Mouse (Mus musculus): ENCODE results near the gene Rusc1. TPM values are rescaled to one million over a fixed set of nuclear protein-coding genes. Genes with fewer than 3 reads are reported as not detected.

The Rusc1 gene
- polyA plus RNA-seq, 1 experiment from 2014 or later, result 10.2 TPM

DNA sequence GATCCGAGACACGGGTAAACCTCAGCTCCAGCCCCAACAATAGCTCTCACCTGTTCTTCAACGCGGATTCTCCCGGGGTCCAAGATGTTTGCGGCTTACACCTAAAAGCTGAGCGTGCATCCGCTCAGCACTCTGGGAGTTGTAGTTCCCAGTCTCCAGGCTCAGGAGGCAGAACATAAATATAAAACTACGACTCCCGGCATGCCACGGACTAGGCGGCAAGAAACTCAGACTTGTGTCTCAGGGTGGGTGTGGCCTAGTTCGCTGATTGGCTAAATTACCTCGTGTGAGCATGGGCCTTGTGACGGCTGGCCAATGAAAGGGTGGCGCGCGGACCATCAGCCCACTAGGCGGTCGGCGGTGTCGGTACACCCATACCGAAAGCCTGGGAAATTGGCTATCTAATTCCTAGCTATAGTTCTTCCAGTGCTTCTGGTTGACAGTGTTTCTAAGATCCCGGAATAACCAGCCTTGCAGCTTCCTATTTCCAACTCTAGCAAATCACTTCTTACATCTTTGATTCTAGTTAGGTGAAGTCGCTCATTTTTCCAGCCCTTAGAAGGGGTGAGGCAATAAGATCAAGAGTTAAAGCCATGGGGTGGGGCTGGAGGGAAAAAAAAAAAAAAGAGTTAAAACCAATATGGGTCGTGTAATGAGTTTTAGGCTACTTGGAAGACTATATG, 8.8 kb upstream of the Rusc1 start, which contains the start of gene Fdps:
Gene Fdps, minus strand, starts transcription at position 148 of the 683 bp plus-strand sequence.
- peak within 1 kb of the TSS; percentile 66 for H3K4me3 ChIP-seq (ENCODE audit: low read length)
- ATAC-seq (replicated peaks; ENCODE audit: extremely low read depth, insufficient read depth, low FRiP score), result peak; percentile 99
- H3K9me3 ChIP-seq (replicated peaks; ENCODE audit: control insufficient read depth, low read length), result no peaks in the 10 kb centered on the region
- under 1% methylated on average over 26 of the region's 26 CpGs for WGBS
- no peaks in the 10 kb centered on the region for H3K27me3 ChIP-seq (ENCODE audit: control insufficient read depth, insufficient read depth, low read length)
- peaks cover 13% of the 10 kb centered on the region for H3K4me1 ChIP-seq (ENCODE audit: control insufficient read depth, insufficient read depth, low read length)
- peak within 1 kb of the TSS; percentile 70 for H3K4me2 ChIP-seq (ENCODE audit: low read depth, low read length)
- peak within 1 kb of the TSS; percentile 52; the same call in 1 of the 2 replicates for H3K27ac ChIP-seq (ENCODE audit: low read length)
- no peaks in the 10 kb centered on the region; the same call in 1 of the 2 replicates for H3K36me3 ChIP-seq (ENCODE audit: control insufficient read depth, insufficient read depth)
- H3K9ac ChIP-seq (ENCODE audit: low read length), result peak within 1 kb of the TSS; percentile 64

DNA sequence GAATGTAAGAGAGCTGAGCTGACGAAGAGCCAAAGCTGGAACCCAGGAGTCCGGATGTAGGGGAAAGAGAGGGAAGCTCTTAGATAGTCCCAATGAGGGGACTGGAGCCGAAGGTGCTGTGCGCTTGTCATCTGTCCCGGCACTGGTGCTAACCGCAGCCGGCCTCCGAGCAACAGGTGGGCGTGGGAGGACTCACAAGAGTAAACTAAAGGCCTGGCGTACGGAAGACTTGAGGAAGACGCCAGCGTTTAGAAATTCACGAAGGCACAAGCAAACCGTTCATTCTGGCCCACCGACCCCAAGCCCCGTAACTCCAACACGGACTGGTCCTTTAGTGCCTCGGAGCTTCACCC, 8.3 kb upstream of the Rusc1 start:
- WGBS, result 0% methylated on average over 19 of the region's 19 CpGs
- ATAC-seq (replicated peaks; ENCODE audit: extremely low read depth, insufficient read depth, low FRiP score), result no peak
- no peak overlapping the region for H3K27ac ChIP-seq (ENCODE audit: low read length)

DNA sequence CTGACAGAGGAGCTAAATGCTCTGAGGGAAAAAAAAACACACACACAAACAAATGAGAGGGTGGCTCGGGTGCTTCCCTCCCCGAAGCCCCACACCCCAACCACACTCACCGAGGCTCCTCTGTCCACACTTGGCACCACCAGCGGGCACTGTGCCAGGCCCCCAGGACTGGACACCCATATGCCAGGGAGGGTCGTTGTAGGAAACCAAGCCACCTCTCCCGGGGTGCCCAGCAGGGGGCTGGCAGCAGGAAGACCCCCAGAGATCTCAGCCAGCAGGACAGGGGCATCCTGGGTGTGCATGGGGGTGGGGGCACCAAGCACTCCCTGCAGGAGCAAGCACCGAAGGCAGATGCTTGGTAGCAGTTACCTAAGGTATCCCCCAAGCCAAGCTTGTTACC, 7.7 kb upstream of the Rusc1 start, which contains the start of gene Gm43738:
Gene Gm43738, minus strand, starts transcription at position 289 of the 400 bp plus-strand sequence.
- Histone ChIP-seq H3K27ac (ENCODE audit: low read length) (no peak within 1 kb of the TSS), H3K36me3 (ENCODE audit: control insufficient read depth, insufficient read depth) (no peaks in the 10 kb centered on the region; the same call in 1 of the 2 replicates), H3K9ac (ENCODE audit: low read length) (peak within 1 kb of the TSS; percentile 64), H3K4me3 (ENCODE audit: low read length) (peak within 1 kb of the TSS; percentile 66), H3K4me1 (ENCODE audit: control insufficient read depth, insufficient read depth, low read length) (peaks cover 13% of the 10 kb centered on the region), H3K4me2 (ENCODE audit: low read depth, low read length) (peak within 1 kb of the TSS; percentile 70), H3K27me3 (ENCODE audit: control insufficient read depth, insufficient read depth, low read length) (no peaks in the 10 kb centered on the region), H3K9me3 (replicated peaks; ENCODE audit: control insufficient read depth, low read length) (no peaks in the 10 kb centered on the region)
- WGBS, result 43% methylated on average over 7 of the region's 7 CpGs
- ATAC-seq (replicated peaks; ENCODE audit: extremely low read depth, insufficient read depth, low FRiP score), result no peak

More for the DNA sequence above, 8.3 kb upstream of the Rusc1 start:
- Histone ChIP-seq H3K4me3 (ENCODE audit: low read length) (peak overlapping the region; percentile 66), H3K36me3 (ENCODE audit: control insufficient read depth, insufficient read depth) (no peaks in the 10 kb centered on the region; the same call in 1 of the 2 replicates), H3K4me2 (ENCODE audit: low read depth, low read length) (peak overlapping the region; percentile 70), H3K9ac (ENCODE audit: low read length) (peak overlapping the region; percentile 64), H3K4me1 (ENCODE audit: control insufficient read depth, insufficient read depth, low read length) (peaks cover 13% of the 10 kb centered on the region), H3K9me3 (replicated peaks; ENCODE audit: control insufficient read depth, low read length) (no peaks in the 10 kb centered on the region), H3K27me3 (ENCODE audit: control insufficient read depth, insufficient read depth, low read length) (no peaks in the 10 kb centered on the region)

DNA sequence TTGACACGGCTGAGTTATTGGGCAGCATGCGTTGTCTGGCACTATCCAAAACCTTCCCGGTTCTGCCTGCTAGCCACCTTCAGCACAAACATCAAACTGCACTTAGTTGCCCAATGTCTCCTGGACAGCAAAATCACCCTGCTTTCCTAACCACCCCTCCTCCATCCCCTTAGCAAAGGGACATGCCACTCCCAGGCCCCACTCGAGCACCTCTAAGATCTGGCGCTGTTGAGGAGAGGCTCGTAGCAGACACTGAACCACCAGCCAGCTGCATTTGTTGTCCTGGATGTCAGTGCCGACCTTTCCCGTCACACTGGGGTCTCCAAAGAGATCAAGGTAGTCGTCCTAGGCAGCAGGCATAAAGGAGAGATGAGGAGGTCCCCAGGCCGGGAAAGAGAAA, 910 bp upstream of the Rusc1 start:
- 85% methylated on average over 10 of the region's 10 CpGs for WGBS
- peaks cover 5% of the 10 kb centered on the region; the same call in 1 of the 2 replicates for H3K36me3 ChIP-seq (ENCODE audit: control insufficient read depth, insufficient read depth)

DNA sequence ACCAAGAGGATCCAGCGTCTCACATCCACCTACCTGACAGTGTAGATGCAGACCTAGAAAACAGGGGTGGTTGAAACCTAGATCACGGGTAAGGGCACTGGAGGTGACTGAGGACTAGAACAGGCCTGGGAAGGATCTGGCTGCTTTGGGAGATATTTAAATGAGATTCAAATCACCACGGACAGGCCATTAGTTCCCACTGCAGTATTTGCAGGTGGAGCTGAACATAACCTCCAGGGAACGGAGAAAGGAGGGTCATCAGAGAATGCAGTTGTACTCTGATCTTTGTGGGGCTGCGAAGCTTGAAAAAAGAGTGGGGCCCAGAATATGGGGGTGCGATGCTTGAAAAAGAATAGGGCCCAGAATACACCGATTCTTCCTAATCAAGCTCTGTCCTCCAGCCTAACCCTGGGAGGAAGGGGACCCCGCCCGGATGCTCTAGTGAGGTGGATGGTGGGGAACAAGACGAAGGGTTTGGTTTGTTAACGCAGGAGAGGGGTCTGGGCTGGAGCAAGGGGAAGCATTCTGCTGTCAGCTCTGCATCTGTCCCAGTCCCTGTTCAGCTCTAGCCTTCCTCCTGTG, 511 bp downstream of the Rusc1 start:
- Histone ChIP-seq H3K9ac (ENCODE audit: low read length) (no peak overlapping the region), H3K4me3 (ENCODE audit: low read length) (peak overlapping the region; percentile 5; the same call in 1 of the 2 replicates), H3K9me3 (replicated peaks; ENCODE audit: control insufficient read depth, low read length) (no peaks in the 10 kb centered on the region), H3K27ac (ENCODE audit: low read length) (no peak overlapping the region), H3K4me1 (ENCODE audit: control insufficient read depth, insufficient read depth, low read length) (peaks cover 16% of the 10 kb centered on the region; the same call in 1 of the 2 replicates), H3K36me3 (ENCODE audit: control insufficient read depth, insufficient read depth) (peaks cover 5% of the 10 kb centered on the region; the same call in 1 of the 2 replicates), H3K4me2 (ENCODE audit: low read depth, low read length) (peak overlapping the region; percentile 40), H3K27me3 (ENCODE audit: control insufficient read depth, insufficient read depth, low read length) (peaks cover 13% of the 10 kb centered on the region)
- WGBS, result 34% methylated on average over 11 of the region's 11 CpGs
- ATAC-seq (replicated peaks; ENCODE audit: extremely low read depth, insufficient read depth, low FRiP score), result no peak

More for the DNA sequence above, 910 bp upstream of the Rusc1 start:
- Histone ChIP-seq H3K9me3 (replicated peaks; ENCODE audit: control insufficient read depth, low read length) (no peaks in the 10 kb centered on the region), H3K27ac (ENCODE audit: low read length) (no peak overlapping the region), H3K4me2 (ENCODE audit: low read depth, low read length) (no peak overlapping the region), H3K9ac (ENCODE audit: low read length) (no peak overlapping the region), H3K4me3 (ENCODE audit: low read length) (no peak overlapping the region), H3K4me1 (ENCODE audit: control insufficient read depth, insufficient read depth, low read length) (peaks cover 10% of the 10 kb centered on the region; the same call in 1 of the 2 replicates), H3K27me3 (ENCODE audit: control insufficient read depth, insufficient read depth, low read length) (peaks cover 11% of the 10 kb centered on the region)
- ATAC-seq (replicated peaks; ENCODE audit: extremely low read depth, insufficient read depth, low FRiP score), result no peak

DNA sequence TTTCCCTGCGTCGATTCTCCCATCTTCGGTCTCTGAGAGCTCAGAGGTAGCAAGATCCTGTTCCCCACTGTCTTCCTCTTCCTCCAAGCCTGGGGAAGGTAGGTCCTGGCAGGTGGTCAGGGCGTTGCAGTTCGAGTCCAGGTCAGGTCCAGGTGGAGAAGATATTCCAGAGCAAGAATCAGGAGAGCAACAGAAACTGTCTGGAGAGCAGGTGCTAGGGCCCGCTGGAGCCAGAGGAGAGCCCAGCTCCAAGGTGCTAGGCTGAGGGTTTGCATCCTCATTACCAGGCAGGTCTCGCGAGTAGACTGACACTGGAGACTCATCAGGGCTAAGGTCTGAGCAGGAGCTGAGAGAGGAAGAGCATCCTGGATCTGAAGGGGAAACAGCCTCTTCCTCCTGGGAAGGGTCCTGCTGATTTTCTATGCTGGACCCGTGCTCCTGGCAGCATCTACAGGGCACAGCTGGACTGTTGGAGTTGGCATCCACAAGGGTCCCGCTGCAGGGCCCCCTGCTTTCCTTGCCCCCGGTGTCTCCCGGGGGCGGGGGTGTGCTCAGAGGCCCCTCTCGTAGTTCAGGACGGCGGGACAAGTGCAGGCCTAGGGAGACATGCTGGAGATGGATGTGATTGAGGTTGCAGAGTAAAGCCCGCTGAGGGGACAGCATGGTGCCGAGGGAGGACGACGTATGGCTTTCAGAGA, 1.2 kb downstream of the Rusc1 start:
- Histone ChIP-seq H3K4me2 (ENCODE audit: low read depth, low read length) (peak overlapping the region; percentile 100), H3K36me3 (ENCODE audit: control insufficient read depth, insufficient read depth) (peaks cover 5% of the 10 kb centered on the region; the same call in 1 of the 2 replicates), H3K9me3 (replicated peaks; ENCODE audit: control insufficient read depth, low read length) (no peaks in the 10 kb centered on the region), H3K27me3 (ENCODE audit: control insufficient read depth, insufficient read depth, low read length) (peaks cover 13% of the 10 kb centered on the region), H3K9ac (ENCODE audit: low read length) (no peak overlapping the region), H3K4me1 (ENCODE audit: control insufficient read depth, insufficient read depth, low read length) (peaks cover 17% of the 10 kb centered on the region; the same call in 1 of the 2 replicates), H3K27ac (ENCODE audit: low read length) (no peak overlapping the region), H3K4me3 (ENCODE audit: low read length) (peak overlapping the region; percentile 75)
- no peak for ATAC-seq (replicated peaks; ENCODE audit: extremely low read depth, insufficient read depth, low FRiP score)
- WGBS, result 13% methylated on average over 20 of the region's 20 CpGs

DNA sequence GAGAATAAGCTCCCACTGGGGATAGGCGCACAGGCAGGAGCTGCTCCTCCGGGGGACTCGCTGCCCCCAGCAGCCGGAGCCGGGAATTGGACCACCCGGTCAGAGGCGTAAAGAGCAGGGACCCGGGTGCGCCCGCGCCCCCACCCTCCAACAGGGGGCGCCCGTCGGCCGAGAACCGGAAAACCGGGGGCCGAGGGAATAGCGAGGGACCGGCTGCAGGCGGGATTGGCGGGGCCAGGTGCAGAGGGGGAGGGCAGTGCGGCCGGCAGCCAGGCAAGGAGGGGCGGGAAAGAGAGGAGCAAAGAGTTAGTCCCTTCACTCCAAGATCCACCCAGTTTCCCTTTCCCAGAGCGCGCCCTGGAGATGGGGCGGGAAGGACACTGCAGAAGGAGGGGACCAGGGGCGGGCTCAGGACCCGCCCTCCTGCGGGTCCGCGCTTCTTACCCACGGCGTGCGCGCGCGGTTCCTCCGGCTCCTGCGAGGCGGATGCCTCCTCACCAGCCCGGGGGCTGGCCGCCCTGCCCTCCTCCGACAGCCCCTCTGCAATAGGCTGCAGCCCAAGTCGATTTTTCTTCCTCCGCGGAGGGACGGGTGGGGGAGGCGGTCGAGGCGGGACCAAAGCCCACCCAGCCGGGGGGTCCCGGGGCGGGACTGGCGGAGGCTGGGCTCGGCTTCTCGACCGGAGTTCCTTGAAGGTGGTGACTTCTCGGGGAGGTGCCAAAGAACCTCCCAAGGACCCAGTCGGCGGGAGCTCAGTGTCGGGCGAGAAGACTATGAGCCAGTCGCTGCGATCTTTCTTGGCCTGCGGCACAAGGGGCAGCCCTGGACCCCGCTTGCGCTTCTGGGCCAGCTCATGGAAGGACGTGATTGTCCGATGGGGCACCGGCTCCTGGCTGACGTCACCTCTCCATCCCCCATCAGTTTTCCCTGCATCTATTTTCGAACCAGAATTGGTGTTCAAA, 2.1 kb downstream of the Rusc1 start:
- peak overlapping the region; percentile 75 for H3K4me3 ChIP-seq (ENCODE audit: low read length)
- peak overlapping the region; percentile 100 for H3K4me2 ChIP-seq (ENCODE audit: low read depth, low read length)
- H3K9ac ChIP-seq (ENCODE audit: low read length), result peak overlapping the region; percentile 82
- ATAC-seq (replicated peaks; ENCODE audit: extremely low read depth, insufficient read depth, low FRiP score), result peak; percentile 60
- peaks cover 13% of the 10 kb centered on the region for H3K27me3 ChIP-seq (ENCODE audit: control insufficient read depth, insufficient read depth, low read length)
- H3K36me3 ChIP-seq (ENCODE audit: control insufficient read depth, insufficient read depth), result peaks cover 5% of the 10 kb centered on the region; the same call in 1 of the 2 replicates
- H3K9me3 ChIP-seq (replicated peaks; ENCODE audit: control insufficient read depth, low read length), result no peaks in the 10 kb centered on the region
- under 1% methylated on average over 69 of the region's 74 CpGs for WGBS
- H3K27ac ChIP-seq (ENCODE audit: low read length), result no peak overlapping the region; the same call in 1 of the 2 replicates
- peaks cover 17% of the 10 kb centered on the region; the same call in 1 of the 2 replicates for H3K4me1 ChIP-seq (ENCODE audit: control insufficient read depth, insufficient read depth, low read length)

All from heart, embryonic 16.5 days (tissue).